Mouse (Mus musculus): ENCODE measurements around the gene Bcas2. TPM values are rescaled to one million over a fixed set of nuclear protein-coding genes. Genes with fewer than 3 reads are reported as not detected.
"Not testable (repeated sequence)": the region's sequence is repeated elsewhere in the genome, so short reads cannot be mapped to it uniquely, and the experiment has no call there.

The Bcas2 gene
- total RNA-seq, 2 experiments from 2014 or later, result 68.5 to 68.9 TPM

DNA sequence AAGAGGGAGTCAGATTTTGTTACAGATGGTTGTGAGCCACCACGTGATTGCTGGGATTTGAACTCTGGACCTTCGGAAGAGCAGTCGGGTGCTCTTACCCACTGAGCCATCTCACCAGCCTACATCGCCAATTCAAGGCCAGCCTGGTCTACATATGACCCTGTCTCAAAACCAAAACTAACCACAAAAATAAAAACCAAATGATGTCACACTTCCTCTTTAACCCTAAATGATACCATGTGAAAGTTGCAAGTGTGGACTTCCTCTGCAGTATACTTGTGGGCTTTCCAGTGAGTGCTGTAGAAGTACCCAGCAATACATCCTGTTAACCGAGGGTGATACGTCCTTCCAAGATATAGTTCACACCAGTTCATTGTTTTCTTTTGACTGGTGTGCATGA, 34.9 kb downstream of the Bcas2 start:
- Histone ChIP-seq H3K27ac (no peak overlapping the region), H3K4me3 (no peak overlapping the region)
- intact Hi-C loops (cut with DNase I), result no loop called here
- no peak for DNase-seq (ENCODE audit: extremely low spot score in 1 of 2, low spot score in 2 of 2)
- TF ChIP-seq CTCF (IDR thresholded peaks at IDR 0.05), result no peak

DNA sequence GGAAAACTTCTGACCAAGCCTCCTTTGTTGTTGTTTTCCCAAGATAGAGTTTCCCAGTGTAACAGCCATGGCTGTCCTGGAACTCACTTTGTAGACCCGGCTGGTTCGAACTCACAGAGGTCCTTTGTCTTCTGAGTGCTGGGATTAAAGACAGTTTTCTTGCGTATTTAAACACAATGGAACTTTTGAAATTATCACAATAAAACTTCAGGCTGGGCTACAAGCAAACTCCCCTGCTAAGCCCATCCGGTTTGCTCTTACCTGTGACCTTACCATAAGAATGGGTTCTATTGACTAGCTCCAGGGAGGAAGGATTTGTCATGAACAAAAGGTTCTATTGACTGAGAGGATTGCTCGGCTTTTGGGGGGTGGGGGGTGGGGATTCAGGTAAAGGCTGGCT, 36.3 kb downstream of the Bcas2 start:
- no peak overlapping the region for H3K27ac ChIP-seq
- H3K4me3 ChIP-seq, result no peak overlapping the region
- intact Hi-C loops (cut with DNase I), result no loop called here
- DNase-seq (ENCODE audit: extremely low spot score in 1 of 2, low spot score in 2 of 2), result no peak
- TF ChIP-seq CTCF (IDR thresholded peaks at IDR 0.05), result no peak

DNA sequence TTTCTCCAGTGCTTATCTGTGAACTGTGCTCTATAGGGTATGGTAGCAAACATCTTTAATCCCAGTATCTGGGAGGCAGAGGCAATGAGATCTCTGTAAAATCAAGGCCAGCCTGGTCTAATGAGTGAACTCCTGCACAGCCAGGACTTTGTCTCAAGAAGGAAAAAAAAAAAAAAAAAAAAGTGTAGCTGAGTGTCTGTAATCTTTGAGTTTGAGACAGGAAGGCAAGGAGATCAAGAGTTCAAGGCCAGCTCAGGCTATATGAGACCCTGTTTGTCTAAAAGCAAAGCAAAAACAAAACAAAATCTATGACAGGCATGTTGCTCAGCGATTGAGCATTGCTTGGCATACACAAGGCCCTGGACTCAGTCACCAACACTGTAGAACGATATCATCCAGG, 36.8 kb downstream of the Bcas2 start:
- no peak for DNase-seq (ENCODE audit: extremely low spot score in 1 of 2, low spot score in 2 of 2)
- intact Hi-C loops (cut with DNase I), result no loop called here
- H3K4me3 ChIP-seq, result no peak overlapping the region
- H3K27ac ChIP-seq, result no peak overlapping the region
- no peak for TF ChIP-seq CTCF (IDR thresholded peaks at IDR 0.05)

DNA sequence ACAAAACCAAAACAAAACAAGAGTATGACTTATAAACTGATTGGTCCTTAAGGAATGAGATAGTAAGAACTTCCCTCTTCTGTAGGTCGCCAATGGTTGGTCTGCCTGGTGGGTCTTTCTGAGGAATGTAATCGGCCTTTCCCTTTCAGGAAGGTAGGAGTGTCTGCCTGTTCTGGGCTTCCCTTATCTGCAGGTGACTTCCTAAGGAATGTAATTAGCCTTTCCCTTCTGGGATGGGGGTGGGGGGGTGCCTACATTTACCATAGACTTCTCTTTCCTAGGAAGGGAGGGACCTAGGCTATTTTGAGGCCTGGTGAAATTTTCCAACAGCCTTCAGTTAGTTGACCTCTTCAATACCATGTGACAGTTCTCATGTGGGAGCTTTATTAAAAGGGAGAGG, 39.6 kb downstream of the Bcas2 start:
- H3K4me3 ChIP-seq, result no peak overlapping the region
- DNase-seq (ENCODE audit: extremely low spot score in 1 of 2, low spot score in 2 of 2), result no peak
- no peak for TF ChIP-seq CTCF (IDR thresholded peaks at IDR 0.05)
- H3K27ac ChIP-seq, result no peak overlapping the region
- intact Hi-C loops (cut with DNase I), result no loop called here

DNA sequence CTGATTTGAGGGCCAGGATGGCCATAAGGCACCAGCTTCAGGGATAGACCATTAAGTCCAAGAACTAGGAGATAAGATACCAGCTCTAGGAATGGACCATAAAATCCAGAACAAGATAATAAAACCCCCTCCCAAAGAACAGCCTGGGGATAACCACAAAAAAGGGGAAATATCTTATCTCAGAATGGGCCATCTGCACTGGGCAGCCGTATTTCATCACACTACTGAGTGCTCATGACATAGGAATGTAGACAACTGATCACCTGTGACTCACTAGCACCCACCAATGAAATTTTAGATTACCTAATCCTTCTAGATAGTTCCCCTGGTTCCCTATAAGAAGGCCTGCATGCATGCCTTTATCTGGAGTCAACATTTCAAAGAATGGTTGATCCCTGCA, 40.7 kb downstream of the Bcas2 start:
- H3K4me3 ChIP-seq, result no peak overlapping the region
- no peak for DNase-seq (ENCODE audit: extremely low spot score in 1 of 2, low spot score in 2 of 2)
- no peak for TF ChIP-seq CTCF (IDR thresholded peaks at IDR 0.05)
- no peak overlapping the region for H3K27ac ChIP-seq
- intact Hi-C loops (cut with DNase I), result no loop called here

DNA sequence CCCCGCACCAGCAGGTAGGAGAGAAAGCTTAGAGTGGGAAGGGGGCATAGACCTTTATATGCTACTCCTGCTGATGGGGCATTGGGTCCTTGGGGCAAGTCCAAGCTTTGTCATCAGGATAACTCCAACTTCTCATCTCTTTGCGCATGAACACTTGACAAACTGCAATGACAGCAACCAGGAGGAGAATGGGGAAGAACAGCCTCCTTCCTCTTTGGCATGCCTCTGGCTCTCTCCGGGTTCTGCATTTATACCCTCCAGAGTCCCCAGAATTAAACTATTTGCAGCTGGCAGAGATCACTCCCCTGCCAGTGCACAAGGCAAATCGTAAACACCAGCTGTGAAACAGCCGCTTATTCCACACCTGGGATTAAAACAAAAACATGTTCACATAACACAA, 42.1 kb downstream of the Bcas2 start:
- Histone ChIP-seq H3K4me3 (no peak overlapping the region), H3K27ac (no peak overlapping the region)
- intact Hi-C loops (cut with DNase I), result no loop called here
- no peak for DNase-seq (ENCODE audit: extremely low spot score in 1 of 2, low spot score in 2 of 2)
- TF ChIP-seq CTCF (IDR thresholded peaks at IDR 0.05), result no peak

DNA sequence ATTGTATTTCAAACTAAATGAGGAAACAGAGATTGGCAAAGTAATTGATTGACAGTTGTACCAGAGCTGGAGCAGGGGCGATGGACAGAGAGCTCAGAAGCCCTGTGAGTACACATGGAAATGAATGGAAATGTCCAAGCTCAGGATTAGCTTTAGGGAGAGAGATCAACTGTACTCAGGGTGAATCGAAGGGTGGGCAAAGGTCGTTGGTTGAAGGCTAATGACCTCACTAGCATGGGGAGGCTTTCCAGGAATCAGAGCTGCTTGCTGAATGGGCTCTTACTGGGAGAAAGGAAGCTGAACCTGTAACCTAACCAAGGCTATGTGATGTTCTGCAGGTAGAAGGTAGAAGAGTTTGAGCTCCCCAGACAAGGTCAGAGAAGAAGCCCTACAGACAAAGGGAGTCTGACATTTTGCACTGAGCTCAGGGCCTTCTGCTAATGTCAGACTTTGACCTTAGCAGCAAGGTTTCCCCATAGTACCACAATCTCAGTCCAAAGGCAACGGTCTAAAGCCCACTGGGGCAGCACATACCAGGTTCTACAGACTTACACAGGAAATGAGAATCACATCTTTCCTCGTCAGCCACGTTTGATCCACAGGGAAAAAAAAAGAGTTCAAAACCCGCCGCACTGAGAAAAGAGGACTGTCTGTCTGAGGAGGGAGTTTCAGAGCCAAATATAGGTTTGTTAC, 43.3 kb downstream of the Bcas2 start:
- intact Hi-C loops (cut with DNase I), result no loop called here
- Histone ChIP-seq H3K4me3 (no peak overlapping the region), H3K27ac (no peak overlapping the region)
- no peak for DNase-seq (ENCODE audit: extremely low spot score in 1 of 2, low spot score in 2 of 2)
- TF ChIP-seq CTCF (IDR thresholded peaks at IDR 0.05), result no peak

DNA sequence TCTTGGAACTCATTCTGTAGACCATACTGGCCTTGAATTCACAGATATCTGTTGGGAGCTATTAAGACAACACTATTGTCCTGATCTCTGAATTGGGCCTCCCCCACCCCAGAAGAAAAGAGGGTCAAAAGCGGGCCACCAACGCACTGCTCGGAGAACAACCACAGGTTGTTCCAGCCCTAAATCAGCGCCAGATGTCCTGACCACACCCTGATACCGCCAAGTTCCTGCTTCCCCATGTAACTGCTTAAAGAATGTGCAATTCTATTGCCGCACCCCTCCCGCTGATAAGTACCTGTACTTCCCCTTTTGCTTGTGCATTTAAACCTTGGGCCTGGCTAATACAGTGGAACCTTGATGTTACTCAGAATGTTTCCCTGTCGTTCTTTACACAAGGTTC, 43.9 kb downstream of the Bcas2 start:
- DNase-seq (ENCODE audit: extremely low spot score in 1 of 2, low spot score in 2 of 2); H3K4me3 ChIP-seq; H3K27ac ChIP-seq; intact Hi-C loops (cut with DNase I): not testable (repeated sequence)

DNA sequence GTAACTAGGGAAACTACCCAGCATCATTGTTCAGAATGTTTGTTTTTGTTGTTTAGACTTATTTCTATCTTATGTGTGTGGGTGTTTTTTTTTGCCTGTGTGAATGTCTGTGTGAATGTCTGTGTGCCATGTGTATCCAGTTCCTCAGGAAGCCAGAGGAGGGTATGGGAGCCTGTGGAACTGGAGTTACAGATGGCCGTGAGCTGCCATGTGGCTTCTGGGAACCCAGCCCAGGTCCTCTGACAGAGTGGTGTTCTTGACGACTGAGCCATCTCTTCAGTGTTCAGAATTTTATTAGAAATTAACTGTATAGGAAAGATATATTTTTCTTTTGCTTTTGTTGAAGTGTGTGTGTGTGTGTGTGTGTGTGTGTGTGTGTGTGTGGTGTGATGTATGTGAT, 50.0 kb downstream of the Bcas2 start:
- no peak for DNase-seq (ENCODE audit: extremely low spot score in 1 of 2, low spot score in 2 of 2)
- no peak overlapping the region for H3K27ac ChIP-seq
- no peak for TF ChIP-seq CTCF (IDR thresholded peaks at IDR 0.05)
- H3K4me3 ChIP-seq, result no peak overlapping the region
- intact Hi-C loops (cut with DNase I), result no loop called here

DNA sequence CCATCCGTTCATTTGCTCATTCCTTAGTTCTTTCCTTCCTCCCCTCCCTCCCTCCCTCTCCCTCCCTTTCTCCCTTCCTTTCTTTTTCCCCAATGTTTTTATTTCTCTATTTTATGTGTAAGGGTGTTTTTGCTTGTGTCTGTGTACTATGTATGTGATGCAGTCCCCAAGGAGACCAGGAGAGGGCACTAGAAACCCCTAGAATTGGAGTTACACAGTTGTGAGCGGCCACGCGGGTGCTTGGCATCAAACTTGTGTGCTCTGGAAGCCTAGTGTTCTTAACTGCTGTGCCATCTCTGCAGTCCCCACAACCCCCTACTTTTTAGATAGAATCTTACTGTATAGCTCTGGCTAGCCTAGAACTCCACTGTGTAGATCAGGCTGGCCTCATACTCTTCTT, 52.3 kb downstream of the Bcas2 start:
- intact Hi-C loops (cut with DNase I), result no loop called here
- Histone ChIP-seq H3K27ac (no peak overlapping the region), H3K4me3 (no peak overlapping the region)
- no peak for DNase-seq (ENCODE audit: extremely low spot score in 1 of 2, low spot score in 2 of 2)
- peak; percentile 32 for TF ChIP-seq CTCF (IDR thresholded peaks at IDR 0.05)

DNA sequence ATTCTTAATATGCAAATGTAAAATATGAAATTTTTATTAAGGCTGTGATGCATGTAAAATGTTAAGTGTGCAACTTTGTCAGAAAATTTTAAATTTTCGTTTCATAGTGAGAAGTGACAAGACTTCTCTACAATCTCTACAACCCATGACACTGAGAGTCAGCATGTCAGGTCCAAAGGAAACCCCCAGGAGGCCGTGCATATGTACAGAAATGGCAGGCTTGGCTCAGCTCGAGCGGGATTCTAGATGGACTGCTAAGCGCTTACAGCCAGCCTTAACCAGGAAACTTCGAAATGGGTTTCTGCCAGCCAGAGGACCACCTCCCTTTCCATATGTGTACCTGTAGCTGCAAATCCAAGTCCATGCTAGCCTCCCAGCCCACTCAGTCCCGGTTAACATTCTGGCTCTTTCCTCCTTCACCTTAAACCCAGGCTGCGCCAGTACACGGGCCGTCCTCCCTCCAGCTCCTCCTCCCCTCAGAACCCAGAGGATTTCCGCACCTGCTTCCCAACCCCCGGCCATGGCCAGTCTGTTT, 52.8 kb downstream of the Bcas2 start:
- Histone ChIP-seq H3K27ac (no peak overlapping the region), H3K4me3 (no peak overlapping the region)
- no peak for DNase-seq (ENCODE audit: extremely low spot score in 1 of 2, low spot score in 2 of 2)
- intact Hi-C loops (cut with DNase I), result no loop called here
- no peak for TF ChIP-seq CTCF (IDR thresholded peaks at IDR 0.05)

DNA sequence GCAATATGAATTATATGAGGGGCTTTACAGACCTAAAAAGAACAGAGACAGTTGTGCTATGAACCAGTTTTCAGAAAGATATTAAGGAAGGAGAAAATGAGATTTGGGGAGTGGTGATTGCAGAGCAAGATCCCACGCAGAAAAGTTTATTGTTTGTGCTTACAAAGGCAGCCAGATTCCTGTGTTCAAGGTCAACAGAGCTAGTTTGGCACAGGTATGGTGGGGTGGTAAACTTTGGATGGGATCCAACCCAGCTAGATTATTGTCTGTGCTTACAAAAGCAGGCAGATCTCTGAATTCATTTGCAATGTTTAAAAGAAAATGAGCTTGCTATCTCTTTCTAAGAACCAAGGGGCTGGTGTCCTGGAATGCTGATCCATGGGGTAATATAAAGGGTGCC, 56.3 kb downstream of the Bcas2 start:
- no peak for DNase-seq (ENCODE audit: extremely low spot score in 1 of 2, low spot score in 2 of 2)
- TF ChIP-seq CTCF (IDR thresholded peaks at IDR 0.05), result no peak
- intact Hi-C loops (cut with DNase I), result no loop called here
- Histone ChIP-seq H3K4me3 (no peak overlapping the region), H3K27ac (no peak overlapping the region)

Other genes starting within 250 kb of the Bcas2 start
- gene Sycp1, start 235.6 kb upstream of the Bcas2 start, total RNA-seq (2021), result not detected
- gene Nr1h5, start 207.5 kb upstream of the Bcas2 start, total RNA-seq (2021), result not detected
- 10 to 100 TPM; 69.9 to 78.3 TPM for gene Sike1, start 175.9 kb upstream of the Bcas2 start, total RNA-seq (2021)
- gene Csde1, start 151.2 kb upstream of the Bcas2 start, total RNA-seq (2021), result 100 to 1,000 TPM; 216 to 245 TPM
- 10 to 100 TPM; 60.0 to 69.0 TPM for gene Nras, start 113.4 kb upstream of the Bcas2 start, total RNA-seq (2021)
- gene Ampd1, start 97.6 kb upstream of the Bcas2 start, total RNA-seq (2021), result not detected
- gene Dennd2c, start 69.1 kb upstream of the Bcas2 start, total RNA-seq (2021), result under 1 TPM; 0.40 to 0.41 TPM
- 10 to 100 TPM; 56.5 to 56.7 TPM for gene Trim33, start 107.6 kb downstream of the Bcas2 start, total RNA-seq (2021)